Mouse (Mus musculus): ENCODE data around the gene Snf8.

Snf8 gene

GRCm38 (mm10) chr11:96030571-96030970, 4.1 kb upstream of the Snf8 start:
- no peak for DNase-seq

- DNase-seq: no peak
These were observed 3.0 kb upstream of the Snf8 start for GRCm38 (mm10) chr11:96031701-96032100.

GRCm38 (mm10) chr11:96033264-96033663, 1.4 kb upstream of the Snf8 start:
- no peak for DNase-seq

GRCm38 (mm10) chr11:96034116-96034515, 569 bp upstream of the Snf8 start:
- DNase-seq: no peak

- no peak for DNase-seq
These were observed 448 bp downstream of the Snf8 start for GRCm38 (mm10) chr11:96035133-96035532.

- DNase-seq: no peak
These were observed 2.8 kb downstream of the Snf8 start for GRCm38 (mm10) chr11:96037499-96037898.

- DNase-seq: no peak
These were observed 3.9 kb downstream of the Snf8 start for GRCm38 (mm10) chr11:96038560-96038959.

- DNase-seq: no peak
These were observed 10.3 kb downstream of the Snf8 start for GRCm38 (mm10) chr11:96044803-96045567.

GRCm38 (mm10) chr11:96046028-96046427, 11.3 kb downstream of the Snf8 start:
- DNase-seq: peak; percentile 39

GRCm38 (mm10) chr11:96046793-96047192, 12.1 kb downstream of the Snf8 start:
- DNase-seq: no peak

- no peak for DNase-seq
These were observed 13.0 kb downstream of the Snf8 start for GRCm38 (mm10) chr11:96047469-96048373.

- no peak for DNase-seq
These were observed 15.3 kb downstream of the Snf8 start for GRCm38 (mm10) chr11:96049939-96050338.

- no peak for DNase-seq
These were observed 16.2 kb downstream of the Snf8 start for GRCm38 (mm10) chr11:96050854-96051253.

- no peak for DNase-seq
These were observed 23.6 kb downstream of the Snf8 start for GRCm38 (mm10) chr11:96058309-96058708.

GRCm38 (mm10) chr11:96064521-96065214, 30.0 kb downstream of the Snf8 start:
- DNase-seq: no peak

- peak; percentile 97 for DNase-seq
These were observed 30.7 kb downstream of the Snf8 start, which contains the start of gene Ube2z for GRCm38 (mm10) chr11:96065215-96065911. TSS of gene Ube2z (minus strand) at chr11:96065388.

GRCm38 (mm10) chr11:96068231-96068630, 33.5 kb downstream of the Snf8 start:
- DNase-seq: no peak

- DNase-seq: no peak
These were observed 35.7 kb downstream of the Snf8 start for GRCm38 (mm10) chr11:96070353-96070752.

GRCm38 (mm10) chr11:96071013-96071412, 36.3 kb downstream of the Snf8 start:
- DNase-seq: no peak

GRCm38 (mm10) chr11:96073295-96073993, 38.8 kb downstream of the Snf8 start:
- DNase-seq: no peak

- no peak for DNase-seq
These were observed 39.9 kb downstream of the Snf8 start for GRCm38 (mm10) chr11:96074351-96075176.

Measured in layer of hippocampus, adult 9-11 months (tissue).